In the genomic region with DNA sequence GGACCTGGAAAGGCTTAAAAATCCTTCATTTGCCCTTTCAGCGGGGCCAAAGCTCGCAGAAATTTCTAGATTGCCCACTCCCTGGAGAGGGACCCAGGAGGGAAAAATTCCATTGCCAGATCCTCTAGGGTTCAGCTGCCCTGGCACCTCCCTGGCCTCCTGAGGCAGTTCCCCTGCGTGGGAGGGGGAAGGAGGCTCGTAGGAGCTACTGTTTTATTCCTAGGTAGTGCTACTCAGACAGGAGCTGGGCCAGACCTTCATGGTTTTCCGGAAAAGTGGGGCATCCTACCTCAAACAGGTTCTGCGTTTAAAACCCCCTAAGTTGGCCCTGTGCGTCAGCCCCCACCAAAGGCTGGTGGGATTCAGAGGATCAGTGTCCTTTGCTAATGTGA, we compare ENCODE assay signal across 10 mouse cellular contexts. TPM values are rescaled to one million over a fixed set of nuclear protein-coding genes. Genes with fewer than 3 reads are reported as not detected.
DNase-seq lines count a peak whose midpoint lies in the region; ATAC-seq and TF ChIP-seq lines count a peak whose summit lies in the region.
"Had no signal": no experiment of that assay in that cellular context is flagged by ENCODE, and none has a peak within 500 bp of the region (broad histone marks: within the 10 kb centered on the region; RNA-seq: fewer than 3 reads in every experiment).

No protein-coding gene starts in this region.

- no peak overlapping the region for H3K9ac ChIP-seq in limb, embryonic 12.5 days (replicated peaks)

- H3K9me3 ChIP-seq in E14TG2a.4 (ENCODE audit: low read length): peaks cover 19% of the 10 kb centered on the region
- peaks cover 4% of the 10 kb centered on the region; the same call in 1 of the 2 replicates for H3K9me3 ChIP-seq in embryonic facial prominence, embryonic 10.5 days
- H3K9me3 ChIP-seq in limb, embryonic 12.5 days: 0 out of 2 replicates have a peak, but pooled peaks cover 7% of the 10 kb centered on the region

- 1% methylated on average over 7 of the region's 7 CpGs for WGBS in embryonic facial prominence, embryonic 10.5 days
- WGBS in limb, embryonic 12.5 days: 2% methylated on average over 7 of the region's 7 CpGs

- peak overlapping the region; percentile 78 for H3K4me2 ChIP-seq in limb, embryonic 12.5 days

- DNase-seq in gastrocnemius, adult 2 months: no peak
- no peak for DNase-seq in gastrocnemius, postnatal 36 days
- DNase-seq in embryonic facial prominence, embryonic 10.5 days (ENCODE audit: low spot score): peak; percentile 49
- DNase-seq in frontal cortex, postnatal 10 days (ENCODE audit: low spot score in 2 of 2): no peak
- no peak for DNase-seq in lung, postnatal 10 days
- no peak for DNase-seq in right cerebral cortex, adult 18-20 months
- DNase-seq: kidney, postnatal 25 days had no signal

- H3K4me1 ChIP-seq in E14TG2a.4 (replicated peaks; ENCODE audit: low read depth, low read length): peaks cover 31% of the 10 kb centered on the region
- H3K4me1 ChIP-seq in embryonic facial prominence, embryonic 10.5 days: peaks cover 23% of the 10 kb centered on the region
- H3K4me1 ChIP-seq in limb, embryonic 12.5 days (replicated peaks): peaks cover 21% of the 10 kb centered on the region

- TF ChIP-seq CTCF in gastrocnemius, adult 2 months (IDR thresholded peaks at IDR 0.05): no peak
- no peak for TF ChIP-seq CTCF in E14TG2a.4 (conservative IDR thresholded peaks at IDR 0.05; ENCODE audit: low read length)

- peak overlapping the region; percentile 43 for H3K4me3 ChIP-seq in gastrocnemius, adult 2 months
- H3K4me3 ChIP-seq in E14TG2a.4 (replicated peaks; ENCODE audit: low read length): peak overlapping the region; percentile 78
- H3K4me3 ChIP-seq in embryonic facial prominence, embryonic 10.5 days: peak overlapping the region; percentile 61
- peak overlapping the region; percentile 50; the same call in 1 of the 2 replicates for H3K4me3 ChIP-seq in limb, embryonic 12.5 days (replicated peaks)

- H3K36me3 ChIP-seq in E14TG2a.4 (ENCODE audit: insufficient read depth, low read length): no peaks in the 10 kb centered on the region
- no peaks in the 10 kb centered on the region for H3K36me3 ChIP-seq in embryonic facial prominence, embryonic 10.5 days (replicated peaks)
- no peaks in the 10 kb centered on the region for H3K36me3 ChIP-seq in limb, embryonic 12.5 days

- H3K27me3 ChIP-seq in E14TG2a.4 (ENCODE audit: insufficient read depth, low read length): peaks cover 92% of the 10 kb centered on the region
- peaks cover 100% of the 10 kb centered on the region for H3K27me3 ChIP-seq in embryonic facial prominence, embryonic 10.5 days (replicated peaks; ENCODE audit: low read depth, poor library complexity, severe bottlenecking)
- H3K27me3 ChIP-seq in limb, embryonic 12.5 days: peaks cover 99% of the 10 kb centered on the region

- no peak for ATAC-seq in limb, embryonic 12.5 days (ENCODE audit: insufficient number of reproducible peaks, insufficient read depth, low FRiP score, low TSS enrichment, low read depth)

- intact Hi-C loops in gastrocnemius, adult 2 months (cut with DNase I): no loop called here
- intact Hi-C loops in gastrocnemius, postnatal 36 days (cut with DNase I): no loop called here

- no peak overlapping the region for H3K27ac ChIP-seq in gastrocnemius, adult 2 months
- H3K27ac ChIP-seq in embryonic facial prominence, embryonic 10.5 days (replicated peaks): no peak overlapping the region
- no peak overlapping the region for H3K27ac ChIP-seq in limb, embryonic 12.5 days

RNA-seq across cellular contexts. Expression of a gene that starts 0.9 kb away (rescaled TPM):
- total RNA-seq in gastrocnemius, adult 2 months (2021): under 1 TPM; 0.17 to 0.18 TPM
- total RNA-seq in gastrocnemius, postnatal 36 days (2021): under 1 TPM; 0.23 to 0.32 TPM
- 0.73 and 1.2 TPM in 2 replicates for polyA plus RNA-seq in embryonic facial prominence, embryonic 10.5 days (2016; fragmentation: Nextera tagmentation; extraction: Ambion mirVana)
- 0.17 and 0.31 TPM in 2 replicates for polyA plus RNA-seq in limb, embryonic 12.5 days (2016; fragmentation: Nextera tagmentation; extraction: Ambion mirVana)
- polyA plus RNA-seq: C2C12 had no signal

RNA-seq across cellular contexts. Expression of a gene that starts 38.7 kb away (rescaled TPM):
- 1 to 10 TPM; 4.7 to 6.2 TPM for total RNA-seq in gastrocnemius, adult 2 months (2021)
- total RNA-seq in gastrocnemius, postnatal 36 days (2021): 1 to 10 TPM; 3.6 to 4.1 TPM
- polyA plus RNA-seq in embryonic facial prominence, embryonic 10.5 days (2016; fragmentation: Nextera tagmentation; extraction: Ambion mirVana): 9.6 and 11.1 TPM in 2 replicates
- 6.9 and 7.8 TPM in 2 replicates for polyA plus RNA-seq in limb, embryonic 12.5 days (2016; fragmentation: Nextera tagmentation; extraction: Ambion mirVana)
